ENCODE assay signal across 14 mouse cellular contexts in genomic region chr17:29947271-29947714, GRCm38 (mm10). TPM values are rescaled to one million over a fixed set of nuclear protein-coding genes. Genes with fewer than 3 reads are reported as not detected.
DNase-seq lines count a peak whose midpoint lies in the region; ATAC-seq lines count a peak whose summit lies in the region.
"Had no signal": no experiment of that assay in that cellular context is flagged by ENCODE, and none has a peak within 500 bp of the region (broad histone marks: within the 10 kb centered on the region; RNA-seq: fewer than 3 reads in every experiment).

No protein-coding gene starts in this region.

- no peaks in the 10 kb centered on the region for H3K36me3 ChIP-seq in hindbrain, embryonic 13.5 days
- no peaks in the 10 kb centered on the region for H3K36me3 ChIP-seq in hindbrain, embryonic 11.5 days (ENCODE audit: control insufficient read depth, insufficient read depth, low read length)
- H3K36me3 ChIP-seq in forebrain, embryonic 15.5 days = no peaks in the 10 kb centered on the region
- no peaks in the 10 kb centered on the region for H3K36me3 ChIP-seq in midbrain, embryonic 13.5 days
- H3K36me3 ChIP-seq: lung, embryonic 15.5 days; stomach, embryonic 15.5 days had no signal

- peaks cover 18% of the 10 kb centered on the region for H3K4me1 ChIP-seq in hindbrain, embryonic 13.5 days (replicated peaks)
- H3K4me1 ChIP-seq in hindbrain, embryonic 11.5 days (replicated peaks; ENCODE audit: control insufficient read depth, insufficient read depth, low read length) = no peaks in the 10 kb centered on the region
- peaks cover 22% of the 10 kb centered on the region for H3K4me1 ChIP-seq in forebrain, embryonic 15.5 days
- H3K4me1 ChIP-seq in midbrain, embryonic 13.5 days (replicated peaks) = peaks cover 23% of the 10 kb centered on the region

- WGBS in hindbrain, embryonic 13.5 days = 31% methylated on average over 5 of the region's 5 CpGs
- WGBS in hindbrain, embryonic 11.5 days = 35% methylated on average over 4 of the region's 5 CpGs
- WGBS in forebrain, embryonic 15.5 days = 25% methylated on average over 5 of the region's 5 CpGs
- 20% methylated on average over 5 of the region's 5 CpGs for WGBS in midbrain, embryonic 13.5 days

- H3K27ac ChIP-seq in hindbrain, embryonic 13.5 days = no peak overlapping the region
- no peak overlapping the region for H3K27ac ChIP-seq in hindbrain, embryonic 11.5 days (ENCODE audit: low read depth, low read length)
- no peak overlapping the region for H3K27ac ChIP-seq in forebrain, embryonic 15.5 days (replicated peaks)
- no peak overlapping the region for H3K27ac ChIP-seq in midbrain, embryonic 13.5 days
- H3K27ac ChIP-seq: lung, embryonic 15.5 days; stomach, embryonic 15.5 days had no signal

- no peaks in the 10 kb centered on the region for H3K9me3 ChIP-seq in hindbrain, embryonic 13.5 days
- no peaks in the 10 kb centered on the region for H3K9me3 ChIP-seq in hindbrain, embryonic 11.5 days (ENCODE audit: control insufficient read depth, low read length)
- no peaks in the 10 kb centered on the region for H3K9me3 ChIP-seq in forebrain, embryonic 15.5 days
- H3K9me3 ChIP-seq in midbrain, embryonic 13.5 days = no peaks in the 10 kb centered on the region
- H3K9me3 ChIP-seq: lung, embryonic 15.5 days; stomach, embryonic 15.5 days had no signal

- peak; percentile 69 for ATAC-seq in hindbrain, embryonic 13.5 days (ENCODE audit: low FRiP score)
- ATAC-seq in hindbrain, embryonic 11.5 days (ENCODE audit: low FRiP score) = no peak
- ATAC-seq in forebrain, embryonic 15.5 days (replicated peaks) = peak; percentile 78
- ATAC-seq in midbrain, embryonic 13.5 days = peak; percentile 77
- ATAC-seq: Patski had no signal

- no peak overlapping the region for H3K4me2 ChIP-seq in hindbrain, embryonic 13.5 days
- no peak overlapping the region for H3K4me2 ChIP-seq in hindbrain, embryonic 11.5 days (replicated peaks; ENCODE audit: low read depth, low read length)
- H3K4me2 ChIP-seq in forebrain, embryonic 15.5 days (replicated peaks) = no peak overlapping the region
- no peak overlapping the region for H3K4me2 ChIP-seq in midbrain, embryonic 13.5 days (replicated peaks)
- H3K4me2 ChIP-seq: liver, embryonic 11.5 days; lung, embryonic 15.5 days; stomach, embryonic 15.5 days had no signal

- no peak overlapping the region for H3K9ac ChIP-seq in hindbrain, embryonic 13.5 days
- H3K9ac ChIP-seq in hindbrain, embryonic 11.5 days (ENCODE audit: low read depth, low read length) = no peak overlapping the region
- no peak overlapping the region for H3K9ac ChIP-seq in forebrain, embryonic 15.5 days (replicated peaks)
- H3K9ac ChIP-seq in midbrain, embryonic 13.5 days (replicated peaks) = no peak overlapping the region
- H3K9ac ChIP-seq: lung, embryonic 15.5 days; stomach, embryonic 15.5 days had no signal

- no peak overlapping the region for H3K4me3 ChIP-seq in hindbrain, embryonic 13.5 days
- H3K4me3 ChIP-seq in hindbrain, embryonic 11.5 days (ENCODE audit: low read depth, low read length) = no peak overlapping the region
- H3K4me3 ChIP-seq in forebrain, embryonic 15.5 days = no peak overlapping the region
- no peak overlapping the region for H3K4me3 ChIP-seq in midbrain, embryonic 13.5 days (replicated peaks)
- H3K4me3 ChIP-seq: lung, embryonic 15.5 days; stomach, embryonic 15.5 days had no signal

- H3K27me3 ChIP-seq in hindbrain, embryonic 13.5 days = no peaks in the 10 kb centered on the region
- no peaks in the 10 kb centered on the region for H3K27me3 ChIP-seq in hindbrain, embryonic 11.5 days (ENCODE audit: control insufficient read depth, insufficient read depth, low read length)
- H3K27me3 ChIP-seq in forebrain, embryonic 15.5 days = no peaks in the 10 kb centered on the region
- H3K27me3 ChIP-seq in midbrain, embryonic 13.5 days = no peaks in the 10 kb centered on the region
- H3K27me3 ChIP-seq: lung, embryonic 15.5 days; Patski; stomach, embryonic 15.5 days had no signal

- peak; percentile 11 for DNase-seq in cerebellum, adult 9-11 months
- DNase-seq in cerebellum, adult 9-10 months = no peak
- DNase-seq in hindbrain, embryonic 11.5 days (ENCODE audit: low spot score) = no peak
- DNase-seq in adrenal gland, adult 2 months = no peak
- no peak for DNase-seq in urinary bladder, postnatal 36 days (ENCODE audit: low spot score in 2 of 2)
- DNase-seq: right cerebral cortex, postnatal 25 days; thymus, postnatal 4 days had no signal

RNA-seq across cellular contexts. Expression of gene Mdga1, which starts 22.6 kb away (rescaled TPM):
- polyA plus RNA-seq in hindbrain, embryonic 13.5 days (2015; fragmentation: Nextera tagmentation; extraction: Ambion mirVana) = 13.4 and 13.6 TPM in 2 replicates
- 4.6 and 4.8 TPM in 2 replicates for polyA plus RNA-seq in hindbrain, embryonic 11.5 days (2014; fragmentation: Nextera tagmentation; extraction: Ambion mirVana)
- 11.3 and 13.4 TPM in 2 replicates for polyA plus RNA-seq in forebrain, embryonic 15.5 days (2015; fragmentation: Nextera tagmentation; extraction: Ambion mirVana)
- polyA plus RNA-seq in midbrain, embryonic 13.5 days (2015; fragmentation: Nextera tagmentation; extraction: Ambion mirVana) = 11.7 and 14.7 TPM in 2 replicates
- 1 to 10 TPM; 1.0 to 1.3 TPM for total RNA-seq in adrenal gland, adult 2 months (2021)
- polyA plus RNA-seq in adrenal gland, adult 2 months (2012; rRNA removed) = 1.5 and 2.4 TPM in 2 replicates

RNA-seq across cellular contexts. Expression of gene Zfand3, which starts 57.2 kb away (rescaled TPM):
- 71.5 and 78.9 TPM in 2 replicates for polyA plus RNA-seq in hindbrain, embryonic 13.5 days (2015; fragmentation: Nextera tagmentation; extraction: Ambion mirVana)
- 61.7 and 61.8 TPM in 2 replicates for polyA plus RNA-seq in hindbrain, embryonic 11.5 days (2014; fragmentation: Nextera tagmentation; extraction: Ambion mirVana)
- 57.0 and 64.2 TPM in 2 replicates for polyA plus RNA-seq in forebrain, embryonic 15.5 days (2015; fragmentation: Nextera tagmentation; extraction: Ambion mirVana)
- 69.6 and 85.4 TPM in 2 replicates for polyA plus RNA-seq in midbrain, embryonic 13.5 days (2015; fragmentation: Nextera tagmentation; extraction: Ambion mirVana)
- total RNA-seq in adrenal gland, adult 2 months (2021) = 100 to 1,000 TPM; 164 to 210 TPM
- 60.9 and 67.0 TPM in 2 replicates for polyA plus RNA-seq in adrenal gland, adult 2 months (2012; rRNA removed)
